Mouse (Mus musculus) mouse embryonic stem cell (cell line): ENCODE measurements around the gene Sycp2l.

Source experiments
- in situ Hi-C, 2 experiments: fragments of 300-500 bp; cut with MboI; formaldehyde crosslinking; loops; 1 replicate in 1 of 2; 3 replicates in 1 of 2; pipeline ENCODE4 v1.14.3; 2019 to 2020; ENCODE audit warnings: low sequenced_read_pairs in 2 of 2, low pct_unique_long_range_greater_than_20kb in 1 of 2, mixed read lengths in 1 of 2; ENCODE audit not compliant: unreplicated experiment in 1 of 2

Gene Sycp2l

GRCm38 (mm10) chr13:41113940-41114339 lies at the start of gene Sycp2l:
Sycp2l (plus strand) TSS chr13:41114307.
- in situ Hi-C loops, result no loop called here

- in situ Hi-C loops, result no loop called here
These were observed 46.5 kb upstream of the Sycp2l start for GRCm38 (mm10) chr13:41067618-41068017.

GRCm38 (mm10) chr13:41071617-41072016 lies 42.5 kb upstream of the Sycp2l start:
- in situ Hi-C loops, result no loop called here

GRCm38 (mm10) chr13:41073819-41074218 lies 40.3 kb upstream of the Sycp2l start:
- in situ Hi-C loops, result no loop called here

GRCm38 (mm10) chr13:41077921-41078320 lies 36.2 kb upstream of the Sycp2l start:
- in situ Hi-C loops, result loop anchor here in 1 of 2 experiments (25.0 kb wide), 1 partner anchor 484 kb away; no protein-coding TSS in a partner anchor

- in situ Hi-C loops, result loop anchor here in 1 of 2 experiments (25.0 kb wide), 1 partner anchor 483 kb away; no protein-coding TSS in a partner anchor
These were observed 35.3 kb upstream of the Sycp2l start for GRCm38 (mm10) chr13:41078690-41079420.

GRCm38 (mm10) chr13:41079421-41079780 lies 34.7 kb upstream of the Sycp2l start, which contains the start of gene Mak:
Mak (minus strand) TSS chr13:41079706.
- in situ Hi-C loops, result loop anchor here in 1 of 2 experiments (25.0 kb wide), 1 partner anchor 483 kb away; no protein-coding TSS in a partner anchor

- in situ Hi-C loops, result loop anchor here (10.0 to 25.0 kb wide), 2 partner anchors 155 to 482 kb away; no protein-coding TSS in a partner anchor
These were observed 34.2 kb upstream of the Sycp2l start for GRCm38 (mm10) chr13:41079859-41080258.

- in situ Hi-C loops, result loop anchor here (10.0 to 25.0 kb wide), 2 partner anchors 154 to 482 kb away; no protein-coding TSS in a partner anchor
These were observed 33.4 kb upstream of the Sycp2l start for GRCm38 (mm10) chr13:41080700-41081099.

- in situ Hi-C loops, result loop anchor here (10.0 to 25.0 kb wide), 2 partner anchors 150 to 478 kb away; no protein-coding TSS in a partner anchor
These were observed 29.6 kb upstream of the Sycp2l start for GRCm38 (mm10) chr13:41084521-41084920.

- in situ Hi-C loops, result loop anchor here (5.0 to 25.0 kb wide), 3 partner anchors 150 to 477 kb away; no protein-coding TSS in a partner anchor
These were observed 29.0 kb upstream of the Sycp2l start for GRCm38 (mm10) chr13:41085140-41085539.

- in situ Hi-C loops, result loop anchor here (5.0 to 25.0 kb wide), 3 partner anchors 146 to 474 kb away; no protein-coding TSS in a partner anchor
These were observed 25.4 kb upstream of the Sycp2l start for GRCm38 (mm10) chr13:41088746-41089145.

- in situ Hi-C loops, result loop anchor here in 1 of 2 experiments (25.0 kb wide), 1 partner anchor 471 kb away; no protein-coding TSS in a partner anchor
These were observed 22.8 kb upstream of the Sycp2l start for GRCm38 (mm10) chr13:41091271-41091670.

GRCm38 (mm10) chr13:41094160-41094559 lies 19.9 kb upstream of the Sycp2l start:
- in situ Hi-C loops, result loop anchor here in 1 of 2 experiments (25.0 kb wide), 1 partner anchor 468 kb away; no protein-coding TSS in a partner anchor

GRCm38 (mm10) chr13:41097324-41098058 lies 16.6 kb upstream of the Sycp2l start:
- in situ Hi-C loops, result loop anchor here in 1 of 2 experiments (25.0 kb wide), 1 partner anchor 465 kb away; no protein-coding TSS in a partner anchor

- in situ Hi-C loops, result loop anchor here in 1 of 2 experiments (25.0 kb wide), 1 partner anchor 464 kb away; no protein-coding TSS in a partner anchor
These were observed 15.8 kb upstream of the Sycp2l start for GRCm38 (mm10) chr13:41098325-41098724.

GRCm38 (mm10) chr13:41100031-41100430 lies 14.1 kb upstream of the Sycp2l start:
- in situ Hi-C loops, result no loop called here

GRCm38 (mm10) chr13:41103841-41104525 lies 10.1 kb upstream of the Sycp2l start:
- in situ Hi-C loops, result no loop called here
